Mouse (Mus musculus): ENCODE measurements around the gene Mrpl23. TPM values are rescaled to one million over a fixed set of nuclear protein-coding genes. Genes with fewer than 3 reads are reported as not detected.

Mrpl23 gene
- polyA plus RNA-seq, 1 experiment = 8.8 TPM

GRCm38 (mm10) chr7:142507453-142507852 is 25.0 kb upstream of the Mrpl23 start:
- Histone ChIP-seq H3K4me3 (ENCODE audit: insufficient read depth, low read depth, low read length) (no peak overlapping the region), H3K4me1 (ENCODE audit: control insufficient read depth, insufficient read depth, insufficient read length, low read length) (no peaks in the 10 kb centered on the region), H3K27ac (replicated peaks; ENCODE audit: low read depth, low read length) (no peak overlapping the region)

GRCm38 (mm10) chr7:142509518-142509917 is 23.0 kb upstream of the Mrpl23 start:
- H3K4me1 ChIP-seq (ENCODE audit: control insufficient read depth, insufficient read depth, insufficient read length, low read length) = no peaks in the 10 kb centered on the region
- no peak overlapping the region for H3K27ac ChIP-seq (replicated peaks; ENCODE audit: low read depth, low read length)
- no peak overlapping the region for H3K4me3 ChIP-seq (ENCODE audit: insufficient read depth, low read depth, low read length)

DNA sequence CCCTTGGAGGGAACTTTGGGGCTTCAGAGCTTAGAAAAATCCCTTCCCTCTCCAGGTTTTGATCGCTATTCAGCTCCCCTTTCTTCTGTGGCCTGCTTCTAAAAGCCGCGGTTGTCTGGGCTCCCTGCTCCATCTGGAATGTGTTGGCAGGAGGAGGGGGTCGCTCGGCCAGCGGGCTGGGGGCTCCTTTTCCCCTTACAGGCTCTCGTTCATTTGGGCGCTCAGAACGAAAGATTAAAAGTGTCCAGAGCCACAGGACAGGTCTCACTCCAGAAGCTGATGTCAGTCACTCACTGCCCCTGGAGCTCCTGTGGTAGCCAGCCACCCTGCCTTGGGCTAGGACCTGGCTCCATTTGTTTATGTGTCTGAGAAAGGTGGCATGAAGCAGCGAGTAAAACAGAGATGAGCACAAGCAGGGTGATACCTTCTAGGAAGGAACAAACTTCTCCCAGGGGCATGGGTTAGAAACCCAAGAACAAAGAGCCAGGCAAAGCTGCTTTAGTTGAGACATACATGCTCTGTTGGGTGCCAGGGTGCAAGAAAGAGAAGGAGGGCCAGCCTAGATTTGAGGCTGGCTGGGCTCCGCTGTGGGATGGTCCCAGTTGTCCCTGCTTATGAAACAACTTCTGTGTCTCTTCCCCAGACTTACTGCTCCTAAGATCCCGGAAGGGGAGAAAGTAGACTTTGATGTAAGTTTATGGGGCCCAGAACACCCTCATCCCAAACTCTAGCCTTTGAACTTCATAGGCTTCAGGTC is 22.3 kb upstream of the Mrpl23 start:
- Histone ChIP-seq H3K4me1 (ENCODE audit: control insufficient read depth, insufficient read depth, insufficient read length, low read length) (no peaks in the 10 kb centered on the region), H3K4me3 (ENCODE audit: insufficient read depth, low read depth, low read length) (no peak overlapping the region), H3K27ac (replicated peaks; ENCODE audit: low read depth, low read length) (no peak overlapping the region)

DNA sequence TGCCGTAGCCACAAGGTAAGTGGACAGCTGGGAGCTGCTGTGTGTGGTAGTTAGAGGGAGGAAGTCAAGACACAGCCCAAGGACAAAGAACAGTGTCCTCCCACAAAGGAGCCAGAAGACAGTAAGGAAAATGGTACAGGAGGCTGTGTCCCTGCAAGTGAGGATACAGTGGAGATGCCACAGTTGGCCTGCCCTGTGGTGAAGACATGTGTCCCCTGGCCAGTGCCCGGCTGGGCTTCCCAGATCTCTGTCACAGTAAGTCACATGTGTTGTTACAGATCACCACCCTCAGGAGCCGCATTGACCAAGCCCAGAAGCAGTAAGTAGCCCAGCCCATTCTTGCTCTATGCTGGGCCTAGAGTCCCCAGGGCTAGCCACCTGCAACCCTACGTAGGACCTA is 18.4 kb upstream of the Mrpl23 start:
- Histone ChIP-seq H3K4me1 (ENCODE audit: control insufficient read depth, insufficient read depth, insufficient read length, low read length) (no peaks in the 10 kb centered on the region), H3K27ac (replicated peaks; ENCODE audit: low read depth, low read length) (no peak overlapping the region), H3K4me3 (ENCODE audit: insufficient read depth, low read depth, low read length) (no peak overlapping the region)

DNA sequence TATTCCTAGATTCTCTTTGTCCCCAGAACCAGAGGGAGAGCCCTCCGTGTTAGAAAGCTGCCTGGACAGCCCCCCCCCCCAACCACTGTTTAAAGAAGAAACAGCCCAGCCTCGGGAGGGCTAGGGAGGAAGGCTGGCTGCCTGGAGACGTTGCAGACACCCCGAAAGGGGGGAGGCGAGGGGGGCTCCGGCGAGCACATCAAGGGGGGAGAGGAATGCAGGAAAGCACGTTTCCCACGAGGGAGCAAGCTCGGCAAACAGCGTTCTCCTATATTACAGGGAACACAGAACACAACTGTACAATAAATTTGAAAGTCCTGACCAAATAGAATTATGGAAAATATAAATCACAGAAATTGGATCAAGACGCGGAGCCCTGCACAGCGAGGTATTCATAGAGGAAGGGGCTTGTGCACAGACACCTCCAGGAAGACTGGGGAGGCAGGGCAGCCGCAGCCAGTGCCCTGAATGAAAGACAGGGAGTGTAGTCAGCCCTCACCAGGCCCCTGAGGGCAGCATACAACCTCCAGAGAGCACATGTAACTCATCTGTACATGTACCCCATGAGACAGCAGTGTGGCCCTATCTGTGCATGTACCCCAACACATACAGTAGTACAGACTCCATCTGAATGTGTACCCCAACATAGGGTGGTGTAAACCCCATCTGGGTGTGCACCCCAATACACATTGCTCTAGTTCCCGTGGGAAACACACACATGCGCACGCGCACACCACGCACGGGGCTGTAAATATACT is 16.1 kb upstream of the Mrpl23 start:
- H3K4me3 ChIP-seq (ENCODE audit: insufficient read depth, low read depth, low read length) = no peak overlapping the region
- H3K27ac ChIP-seq (replicated peaks; ENCODE audit: low read depth, low read length) = no peak overlapping the region
- H3K4me1 ChIP-seq (ENCODE audit: control insufficient read depth, insufficient read depth, insufficient read length, low read length) = no peaks in the 10 kb centered on the region

DNA sequence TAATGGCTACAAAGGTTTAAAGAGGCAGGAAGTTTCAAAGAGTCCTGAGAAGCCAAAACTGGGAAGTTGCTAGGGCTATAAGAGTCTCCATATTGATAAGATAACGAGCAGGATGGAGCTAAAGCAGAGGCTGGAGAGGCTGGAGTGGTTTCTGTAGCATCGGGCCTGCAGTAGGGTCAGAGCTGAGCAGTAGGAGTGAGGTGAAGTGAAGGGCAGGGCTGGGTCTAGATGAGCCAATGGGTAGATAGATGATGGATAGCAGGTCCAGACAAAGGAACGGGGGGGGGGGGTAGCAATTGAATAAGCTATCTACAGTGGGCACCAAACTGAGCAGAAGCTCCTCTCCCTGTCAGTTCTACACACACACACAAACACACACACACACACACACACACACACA is 15.0 kb upstream of the Mrpl23 start:
- no peak overlapping the region for H3K27ac ChIP-seq (replicated peaks; ENCODE audit: low read depth, low read length)
- H3K4me1 ChIP-seq (ENCODE audit: control insufficient read depth, insufficient read depth, insufficient read length, low read length) = no peaks in the 10 kb centered on the region
- H3K4me3 ChIP-seq (ENCODE audit: insufficient read depth, low read depth, low read length) = no peak overlapping the region

- H3K27ac ChIP-seq (replicated peaks; ENCODE audit: low read depth, low read length) = no peak overlapping the region
- peaks cover 5% of the 10 kb centered on the region for H3K4me1 ChIP-seq (ENCODE audit: control insufficient read depth, insufficient read depth, insufficient read length, low read length)
- no peak overlapping the region for H3K4me3 ChIP-seq (ENCODE audit: insufficient read depth, low read depth, low read length)
Measured at GRCm38 (mm10) chr7:142520331-142520730, 12.2 kb upstream of the Mrpl23 start.

DNA sequence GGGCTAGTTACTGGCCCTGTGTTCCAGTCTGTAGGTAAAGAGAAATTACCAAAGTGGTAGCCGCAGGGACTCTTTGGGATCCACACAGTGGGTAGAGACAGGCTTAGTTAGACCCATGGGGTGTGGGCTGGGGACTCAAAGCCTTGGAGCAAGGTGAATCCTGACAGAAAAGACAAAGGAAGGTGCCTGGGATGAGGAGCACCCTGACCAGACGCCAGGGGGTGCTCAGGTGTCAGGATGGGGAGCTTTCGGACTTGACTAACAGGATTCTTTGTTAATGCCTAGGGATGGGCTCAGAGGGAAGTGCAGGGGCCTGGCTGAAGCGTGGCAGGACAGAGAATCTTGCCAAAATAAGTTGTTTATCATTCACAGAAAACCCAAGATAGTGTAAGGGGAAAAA is 10.1 kb upstream of the Mrpl23 start:
- Histone ChIP-seq H3K27ac (replicated peaks; ENCODE audit: low read depth, low read length) (no peak overlapping the region), H3K4me1 (ENCODE audit: control insufficient read depth, insufficient read depth, insufficient read length, low read length) (peaks cover 5% of the 10 kb centered on the region), H3K4me3 (ENCODE audit: insufficient read depth, low read depth, low read length) (no peak overlapping the region)

DNA sequence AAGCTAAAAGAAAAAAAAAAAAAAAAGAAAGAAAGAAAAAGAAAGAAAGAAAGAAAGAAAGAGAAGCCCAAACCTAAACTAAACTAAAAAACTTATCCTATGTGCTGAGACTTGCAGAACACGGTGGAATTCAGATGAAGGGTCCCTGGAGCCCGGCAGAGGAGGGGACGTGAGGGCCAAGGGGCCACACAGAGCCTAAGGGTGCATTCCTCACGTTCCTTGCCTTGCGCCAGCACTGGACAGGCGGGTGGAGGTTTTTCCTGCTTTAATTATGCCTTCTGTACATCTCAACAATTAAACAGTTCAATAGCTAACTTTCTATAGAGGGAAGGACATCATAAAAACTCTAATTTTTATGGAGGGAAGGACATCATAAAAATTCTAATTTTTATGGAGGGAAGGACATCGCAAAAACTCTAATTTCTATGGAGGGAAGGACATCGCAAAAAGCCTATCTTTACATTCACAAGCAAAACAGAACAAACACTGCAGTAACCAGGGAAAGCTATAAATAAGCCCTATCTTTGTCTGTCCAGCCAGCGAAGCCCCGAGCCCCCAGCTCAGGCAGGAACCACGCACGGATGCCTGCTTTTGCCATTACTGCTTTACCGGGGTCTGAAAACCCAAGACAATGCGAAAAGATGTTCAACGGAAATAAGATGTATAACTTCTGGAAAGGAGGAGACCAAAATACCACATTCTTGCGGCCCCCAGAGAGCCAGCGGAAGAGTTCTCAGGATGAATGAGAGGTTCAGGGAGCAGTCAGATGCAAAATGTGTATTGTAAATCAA is 9.1 kb upstream of the Mrpl23 start:
- Histone ChIP-seq H3K27ac (replicated peaks; ENCODE audit: low read depth, low read length) (no peak overlapping the region), H3K4me3 (ENCODE audit: insufficient read depth, low read depth, low read length) (no peak overlapping the region), H3K4me1 (ENCODE audit: control insufficient read depth, insufficient read depth, insufficient read length, low read length) (peaks cover 5% of the 10 kb centered on the region)

- peaks cover 5% of the 10 kb centered on the region for H3K4me1 ChIP-seq (ENCODE audit: control insufficient read depth, insufficient read depth, insufficient read length, low read length)
- peak overlapping the region; percentile 64 for H3K27ac ChIP-seq (replicated peaks; ENCODE audit: low read depth, low read length)
- no peak overlapping the region for H3K4me3 ChIP-seq (ENCODE audit: insufficient read depth, low read depth, low read length)
Measured at GRCm38 (mm10) chr7:142525342-142526178, 6.9 kb upstream of the Mrpl23 start.

- Histone ChIP-seq H3K27ac (replicated peaks; ENCODE audit: low read depth, low read length) (no peak overlapping the region), H3K4me3 (ENCODE audit: insufficient read depth, low read depth, low read length) (no peak overlapping the region), H3K4me1 (ENCODE audit: control insufficient read depth, insufficient read depth, insufficient read length, low read length) (peaks cover 8% of the 10 kb centered on the region)
Measured at GRCm38 (mm10) chr7:142529350-142529749, 3.1 kb upstream of the Mrpl23 start.

GRCm38 (mm10) chr7:142531973-142532521 is 439 bp upstream of the Mrpl23 start:
- Histone ChIP-seq H3K27ac (replicated peaks; ENCODE audit: low read depth, low read length) (no peak overlapping the region), H3K4me3 (ENCODE audit: insufficient read depth, low read depth, low read length) (no peak overlapping the region)

GRCm38 (mm10) chr7:142533059-142533855 is 771 bp downstream of the Mrpl23 start:
- Histone ChIP-seq H3K4me1 (ENCODE audit: control insufficient read depth, insufficient read depth, insufficient read length, low read length) (peaks cover 5% of the 10 kb centered on the region), H3K27ac (replicated peaks; ENCODE audit: low read depth, low read length) (peak overlapping the region; percentile 2; the same call in 1 of the 2 replicates), H3K4me3 (ENCODE audit: insufficient read depth, low read depth, low read length) (peak overlapping the region; percentile 66)

More at GRCm38 (mm10) chr7:142531973-142532521, 439 bp upstream of the Mrpl23 start:
- peaks cover 5% of the 10 kb centered on the region for H3K4me1 ChIP-seq (ENCODE audit: control insufficient read depth, insufficient read depth, insufficient read length, low read length)

- Histone ChIP-seq H3K4me1 (ENCODE audit: control insufficient read depth, insufficient read depth, insufficient read length, low read length) (peaks cover 5% of the 10 kb centered on the region), H3K4me3 (ENCODE audit: insufficient read depth, low read depth, low read length) (no peak overlapping the region), H3K27ac (replicated peaks; ENCODE audit: low read depth, low read length) (no peak overlapping the region)
Measured at GRCm38 (mm10) chr7:142535116-142535515, 2.6 kb downstream of the Mrpl23 start.
